Comparison of ENCODE assay signal across 8 mouse cellular contexts in genomic region chr17:86753130-86753821, GRCm38 (mm10). TPM values are rescaled to one million over a fixed set of nuclear protein-coding genes. Genes with fewer than 3 reads are reported as not detected.
A peak's percentile ranks its signal among the peaks of the same experiment; 100 is the strongest.
DNase-seq lines count a peak whose midpoint lies in the region; ATAC-seq lines count a peak whose summit lies in the region.

Gene Epas1 (plus strand): TSS chr17:86753700.

- H3K27me3 ChIP-seq in forebrain, embryonic 12.5 days, result peaks cover 82% of the 10 kb centered on the region
- H3K27me3 ChIP-seq in heart, embryonic 15.5 days, result peaks cover 32% of the 10 kb centered on the region; the same call in 1 of the 2 replicates
- peaks cover 68% of the 10 kb centered on the region for H3K27me3 ChIP-seq in liver, embryonic 13.5 days

- peak within 1 kb of the TSS; percentile 91 for H3K4me2 ChIP-seq in forebrain, embryonic 12.5 days
- peak within 1 kb of the TSS; percentile 98 for H3K4me2 ChIP-seq in heart, embryonic 15.5 days
- peak within 1 kb of the TSS; percentile 70 for H3K4me2 ChIP-seq in liver, embryonic 13.5 days

- peak; percentile 92 for DNase-seq in CD4-positive helper T cell, adult 2 months (ENCODE audit: low read depth, low spot score)
- DNase-seq in brain, embryonic 18.5 days (ENCODE audit: low read depth, low spot score), result peak; percentile 18
- DNase-seq in kidney, postnatal 10 days, result peak; percentile 95
- peak; percentile 69 for DNase-seq in liver, embryonic 13.5 days
- peak; percentile 87 for DNase-seq in naive thymus-derived CD4-positive, alpha-beta T cell, adult 2 months (ENCODE audit: low read depth)
- DNase-seq in spleen, postnatal 4 days (ENCODE audit: low spot score in 2 of 2), result peak; percentile 62 to 78

- peak within 1 kb of the TSS; percentile 52 for H3K4me3 ChIP-seq in forebrain, embryonic 12.5 days (replicated peaks)
- peak within 1 kb of the TSS; percentile 72 for H3K4me3 ChIP-seq in heart, embryonic 15.5 days
- H3K4me3 ChIP-seq in liver, embryonic 13.5 days (replicated peaks), result peak within 1 kb of the TSS; percentile 57

- H3K27ac ChIP-seq in forebrain, embryonic 12.5 days, result no peak within 1 kb of the TSS
- peak within 1 kb of the TSS; percentile 78 for H3K27ac ChIP-seq in heart, embryonic 15.5 days
- no peak within 1 kb of the TSS for H3K27ac ChIP-seq in liver, embryonic 13.5 days

- peak; percentile 96 for ATAC-seq in forebrain, embryonic 12.5 days (ENCODE audit: low FRiP score)
- ATAC-seq in heart, embryonic 15.5 days (replicated peaks; ENCODE audit: insufficient number of reproducible peaks, insufficient read depth, low FRiP score, low read depth), result peak; percentile 97
- peak; percentile 92 for ATAC-seq in liver, embryonic 13.5 days (ENCODE audit: low read depth)

- H3K9ac ChIP-seq in forebrain, embryonic 12.5 days, result peak within 1 kb of the TSS; percentile 50; the same call in 1 of the 2 replicates
- H3K9ac ChIP-seq in heart, embryonic 15.5 days, result peak within 1 kb of the TSS; percentile 63
- peak within 1 kb of the TSS; percentile 53 for H3K9ac ChIP-seq in liver, embryonic 13.5 days

- WGBS in forebrain, embryonic 12.5 days, result 0% methylated on average over 47 of the region's 60 CpGs
- under 1% methylated on average over 60 of the region's 60 CpGs for WGBS in heart, embryonic 15.5 days
- WGBS in liver, embryonic 13.5 days (ENCODE audit: insufficient replicate concordance), result under 1% methylated on average over 56 of the region's 60 CpGs

- H3K4me1 ChIP-seq in forebrain, embryonic 12.5 days, result peaks cover 27% of the 10 kb centered on the region
- peaks cover 27% of the 10 kb centered on the region for H3K4me1 ChIP-seq in heart, embryonic 15.5 days (replicated peaks)
- H3K4me1 ChIP-seq in liver, embryonic 13.5 days (replicated peaks), result peaks cover 18% of the 10 kb centered on the region

- H3K36me3 ChIP-seq in forebrain, embryonic 12.5 days (replicated peaks), result no peaks in the 10 kb centered on the region
- H3K36me3 ChIP-seq in heart, embryonic 15.5 days, result no peaks in the 10 kb centered on the region
- no peaks in the 10 kb centered on the region for H3K36me3 ChIP-seq in liver, embryonic 13.5 days

- no peaks in the 10 kb centered on the region for H3K9me3 ChIP-seq in forebrain, embryonic 12.5 days
- no peaks in the 10 kb centered on the region for H3K9me3 ChIP-seq in heart, embryonic 15.5 days (replicated peaks)
- H3K9me3 ChIP-seq in liver, embryonic 13.5 days (replicated peaks), result no peaks in the 10 kb centered on the region

RNA-seq across cellular contexts. Expression of gene Epas1, which starts in this region (rescaled TPM):
- 2.8 and 3.3 TPM in 2 replicates for polyA plus RNA-seq in forebrain, embryonic 12.5 days (2016; fragmentation: Nextera tagmentation; extraction: Ambion mirVana)
- polyA plus RNA-seq in heart, embryonic 15.5 days (2015; fragmentation: Nextera tagmentation; extraction: Ambion mirVana), result 7.1 and 8.0 TPM in 2 replicates
- 1.3 and 1.4 TPM in 2 replicates for polyA plus RNA-seq in liver, embryonic 13.5 days (2015; fragmentation: Nextera tagmentation; extraction: Ambion mirVana)

Comparison
In these comparisons a context has a peak if more than half of its experiments do, and no peak if none do; other contexts are left out.
1. DNase-seq: peak in every context shown above with its lines; median percentile 95 in kidney, postnatal 10 days; 92 in CD4-positive helper T cell, adult 2 months; 87 in naive thymus-derived CD4-positive, alpha-beta T cell, adult 2 months; 70 in spleen, postnatal 4 days; 69 in liver, embryonic 13.5 days; 18 in brain, embryonic 18.5 days.